Mouse (Mus musculus) kidney, adult 11 months (tissue): ENCODE measurements around the gene Cldn7.

Experiments
- DNase-seq: peaks from one replicate; pipeline ENCODE4 v3.0.0; 2022

The Cldn7 gene

GRCm38 (mm10) chr11:69960616-69961015 is 4.0 kb upstream of the Cldn7 start:
- DNase-seq, result no peak

DNA sequence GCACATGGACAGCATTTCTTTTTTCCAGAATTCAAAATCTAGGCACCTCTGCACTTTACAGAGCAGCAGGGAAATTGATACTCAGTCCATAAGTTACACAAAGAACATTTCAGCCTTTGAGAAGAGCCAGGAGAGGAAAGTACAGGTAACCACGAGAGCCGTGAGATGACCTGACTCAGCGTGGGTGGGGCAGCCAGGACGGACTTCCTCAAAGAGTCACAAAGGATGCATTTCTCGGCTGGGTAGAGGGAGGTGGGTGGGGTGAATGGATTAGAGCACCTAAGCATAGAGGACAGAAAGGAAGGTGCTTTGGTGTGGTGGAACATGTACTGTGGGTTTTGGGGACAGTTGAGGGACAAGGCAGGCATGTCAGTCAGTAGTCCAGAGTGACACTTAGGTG is 2.7 kb upstream of the Cldn7 start:
- DNase-seq, result no peak

- peak; percentile 80 for DNase-seq
Measured at GRCm38 (mm10) chr11:69965271-69966005, 859 bp downstream of the Cldn7 start.

DNA sequence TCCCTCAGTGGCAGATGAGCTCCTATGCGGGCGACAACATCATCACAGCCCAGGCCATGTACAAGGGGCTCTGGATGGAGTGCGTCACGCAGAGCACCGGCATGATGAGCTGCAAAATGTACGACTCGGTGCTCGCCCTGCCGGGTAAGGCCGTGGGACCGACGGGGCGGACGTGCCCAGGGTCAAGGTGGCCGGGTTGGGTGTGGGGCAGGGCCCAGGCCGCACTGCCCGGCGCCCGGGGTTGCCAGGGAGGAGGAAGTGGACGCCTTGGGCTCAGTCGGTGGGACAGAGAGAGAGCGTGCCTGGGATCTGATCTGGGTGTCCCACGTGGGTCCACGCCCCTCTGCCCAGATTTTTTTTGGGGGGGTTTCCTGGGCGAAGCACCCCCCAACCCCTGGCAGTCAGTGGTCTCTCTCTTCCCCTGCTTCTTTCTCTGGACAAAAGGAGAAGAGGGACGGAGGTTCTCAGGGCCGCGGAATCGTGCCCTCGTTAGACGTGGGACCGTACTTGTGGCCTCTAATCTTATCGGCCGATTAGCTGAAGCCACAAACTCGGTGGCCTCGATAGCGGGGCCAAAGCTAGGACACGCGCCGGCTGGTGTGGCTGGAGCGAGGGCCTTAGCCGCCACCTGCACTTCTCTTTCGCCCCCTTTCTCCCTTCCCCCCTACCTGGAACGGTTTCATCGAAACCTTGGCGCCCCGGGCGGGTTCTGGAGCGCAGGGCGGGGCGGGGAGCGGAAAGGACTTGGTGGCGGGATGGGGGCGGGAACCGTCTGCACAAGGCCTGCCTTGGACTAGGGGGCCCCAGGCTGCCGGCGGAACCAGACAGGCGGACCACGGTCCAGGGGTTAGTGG is 1.7 kb downstream of the Cldn7 start:
- peak; percentile 60 for DNase-seq

DNA sequence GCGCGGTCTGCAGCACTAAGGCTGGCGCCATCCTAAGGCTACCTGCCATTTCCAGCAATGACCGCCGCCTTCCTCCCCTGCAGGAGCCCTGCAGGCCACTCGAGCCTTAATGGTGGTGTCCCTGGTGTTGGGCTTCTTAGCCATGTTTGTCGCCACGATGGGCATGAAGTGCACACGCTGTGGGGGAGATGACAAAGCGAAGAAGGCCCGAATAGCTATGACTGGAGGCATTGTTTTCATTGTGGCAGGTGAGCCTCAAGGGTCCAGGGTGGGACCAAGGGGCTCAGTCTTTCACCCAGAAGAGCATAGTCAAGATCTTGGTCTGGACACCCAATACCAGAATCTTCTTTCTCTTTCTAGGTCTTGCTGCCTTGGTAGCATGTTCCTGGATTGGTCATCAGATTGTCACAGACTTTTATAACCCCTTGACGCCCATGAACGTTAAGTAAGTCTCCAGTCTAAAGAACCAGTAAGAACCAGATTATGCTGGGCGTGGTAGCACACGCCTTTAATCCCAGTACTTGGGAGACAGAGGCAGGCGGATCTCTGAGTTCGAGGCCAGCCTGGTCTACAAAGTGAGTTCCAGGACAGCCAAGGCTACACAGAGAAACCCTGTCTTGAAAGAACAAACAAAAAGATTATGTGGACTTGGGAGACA is 2.4 kb downstream of the Cldn7 start:
- DNase-seq, result no peak

GRCm38 (mm10) chr11:69968793-69969192 is 4.2 kb downstream of the Cldn7 start:
- no peak for DNase-seq

DNA sequence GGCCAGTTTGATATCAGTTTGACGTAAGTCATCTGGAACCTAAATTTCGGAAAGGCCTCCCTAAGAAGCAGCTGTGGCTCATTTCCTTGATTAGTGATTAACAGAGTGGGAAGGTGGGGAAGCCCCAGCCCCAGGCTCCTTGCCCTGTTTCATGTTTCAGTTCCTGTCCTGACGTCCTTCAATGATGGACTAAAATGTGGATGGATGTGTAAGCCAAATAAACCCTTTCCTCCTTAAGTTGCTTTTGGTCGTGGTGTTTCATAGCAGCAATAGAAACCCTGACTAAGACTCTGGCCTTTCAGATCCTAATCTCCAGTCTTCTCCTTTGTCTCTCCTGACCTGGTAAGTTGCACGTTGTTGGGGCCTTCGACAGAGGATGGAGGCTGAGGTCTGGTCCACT is 5.6 kb downstream of the Cldn7 start:
- DNase-seq, result no peak

GRCm38 (mm10) chr11:69970775-69971174 is 6.2 kb downstream of the Cldn7 start:
- DNase-seq, result no peak

DNA sequence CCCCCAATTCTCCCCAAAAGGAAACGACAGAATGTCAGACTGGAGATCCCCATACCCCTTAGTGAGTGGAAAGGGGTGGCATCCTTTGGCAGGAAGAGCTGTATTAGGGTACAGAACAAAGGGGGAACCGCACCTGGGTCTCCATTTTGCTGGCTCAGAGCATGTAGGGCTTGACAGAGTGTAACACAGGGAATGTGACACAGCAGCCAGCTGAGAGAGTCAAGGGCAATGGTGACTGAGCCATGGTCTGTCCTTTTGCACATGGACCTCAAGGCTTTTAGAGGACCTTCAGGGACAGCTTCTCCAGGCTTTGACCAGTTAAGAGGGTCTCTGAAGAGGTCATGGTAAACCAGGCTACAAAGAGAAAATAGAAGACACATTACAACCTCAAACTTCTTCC is 10.3 kb downstream of the Cldn7 start:
- no peak for DNase-seq

DNA sequence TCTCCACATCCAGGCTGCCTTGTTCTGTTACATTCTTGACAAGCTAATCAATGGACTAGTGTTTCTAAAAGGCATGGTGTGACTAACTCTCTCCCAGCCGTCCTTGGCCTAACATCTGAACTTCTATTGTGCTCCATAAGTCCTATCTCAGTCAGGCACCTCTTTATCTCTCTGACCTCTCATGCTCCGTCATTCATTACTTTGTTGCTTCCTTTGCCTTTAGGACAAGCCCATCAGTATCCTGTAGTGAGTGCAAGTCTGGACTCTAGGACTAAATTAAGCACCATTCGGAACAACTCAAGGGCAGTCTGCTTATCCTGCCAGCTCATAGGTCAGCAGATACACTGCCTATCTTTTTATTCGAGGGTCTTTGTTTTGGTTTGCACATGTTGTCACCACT is 11.7 kb downstream of the Cldn7 start:
- no peak for DNase-seq

- DNase-seq, result no peak
Measured at GRCm38 (mm10) chr11:69979827-69980195, 15.2 kb downstream of the Cldn7 start.

DNA sequence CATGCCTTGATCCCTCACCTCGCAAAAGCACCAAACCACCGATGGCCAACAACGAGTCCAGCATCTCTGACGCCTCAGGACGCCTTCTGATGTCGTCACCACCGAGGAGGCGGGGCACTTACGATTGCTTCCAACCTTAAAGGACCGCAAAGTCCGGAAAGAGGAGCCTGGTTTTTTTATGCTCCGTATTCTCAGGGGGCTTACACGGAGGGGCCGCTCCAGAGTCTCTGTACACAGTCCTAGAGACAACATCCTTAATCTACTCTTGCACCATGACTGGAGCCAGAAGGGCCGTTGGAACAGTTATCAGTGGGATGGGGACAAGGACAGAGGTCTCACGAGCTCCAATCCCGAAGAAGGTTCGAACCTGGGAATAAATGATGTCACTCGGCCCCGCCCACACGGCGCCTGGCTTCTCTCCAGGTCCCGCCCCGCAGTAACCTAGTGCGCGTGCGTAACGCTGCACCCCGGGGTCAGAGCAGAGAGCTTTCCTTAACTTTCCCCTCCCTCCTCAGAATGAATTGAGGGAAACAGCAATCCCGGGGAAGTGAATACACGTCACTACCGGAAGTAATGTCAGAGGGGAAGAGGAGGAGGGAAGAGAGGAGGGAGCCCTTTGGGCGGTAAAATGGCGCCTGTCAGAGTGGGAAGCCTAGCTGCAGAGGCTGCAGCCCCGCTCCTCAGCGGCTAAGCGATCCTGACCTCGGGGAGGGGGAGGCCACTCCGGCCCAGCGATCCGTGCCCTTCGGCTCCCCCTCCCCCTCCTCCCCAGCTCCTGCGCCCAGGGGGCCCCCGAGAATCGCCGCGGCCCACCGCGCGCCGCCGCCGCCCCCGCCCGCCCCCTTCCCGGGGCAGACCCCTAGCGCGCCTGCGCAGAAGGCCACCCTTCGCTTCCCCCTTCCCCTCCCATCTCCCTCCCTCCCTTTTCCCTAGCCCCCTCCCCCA is 15.9 kb downstream of the Cldn7 start:
- peak; percentile 98 for DNase-seq

GRCm38 (mm10) chr11:69981141-69981762 is 16.7 kb downstream of the Cldn7 start, which contains the start of gene Ctdnep1:
Gene Ctdnep1 (plus strand): TSS chr11:69981156.
- DNase-seq, result no peak

- DNase-seq, result no peak
Measured at GRCm38 (mm10) chr11:69982225-69982624, 17.6 kb downstream of the Cldn7 start, which contains the start of gene Elp5. Gene Elp5 (minus strand): TSS chr11:69982517.

DNA sequence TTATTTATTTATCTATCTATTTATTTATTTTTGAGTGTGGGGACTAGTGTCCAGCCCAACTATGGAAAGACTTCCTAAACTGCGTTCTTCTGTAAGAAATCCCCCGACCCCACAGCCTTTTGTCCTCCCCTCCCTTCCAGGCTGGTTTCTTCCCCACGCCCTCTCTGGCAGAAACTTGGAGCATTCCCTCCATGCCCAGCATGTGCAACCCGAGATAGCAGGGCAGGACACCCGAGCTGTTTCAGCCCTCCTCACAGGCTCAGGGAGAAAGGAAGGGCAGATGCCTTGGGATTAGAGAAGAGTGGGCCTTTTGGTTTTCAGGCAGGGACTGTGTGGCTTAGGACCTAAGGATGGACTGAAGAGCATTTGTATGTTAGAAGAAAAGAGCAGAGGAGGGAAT is 18.3 kb downstream of the Cldn7 start:
- DNase-seq, result no peak

GRCm38 (mm10) chr11:69983377-69983776 is 18.8 kb downstream of the Cldn7 start:
- no peak for DNase-seq

- no peak for DNase-seq
Measured at GRCm38 (mm10) chr11:69984431-69984830, 19.9 kb downstream of the Cldn7 start.

DNA sequence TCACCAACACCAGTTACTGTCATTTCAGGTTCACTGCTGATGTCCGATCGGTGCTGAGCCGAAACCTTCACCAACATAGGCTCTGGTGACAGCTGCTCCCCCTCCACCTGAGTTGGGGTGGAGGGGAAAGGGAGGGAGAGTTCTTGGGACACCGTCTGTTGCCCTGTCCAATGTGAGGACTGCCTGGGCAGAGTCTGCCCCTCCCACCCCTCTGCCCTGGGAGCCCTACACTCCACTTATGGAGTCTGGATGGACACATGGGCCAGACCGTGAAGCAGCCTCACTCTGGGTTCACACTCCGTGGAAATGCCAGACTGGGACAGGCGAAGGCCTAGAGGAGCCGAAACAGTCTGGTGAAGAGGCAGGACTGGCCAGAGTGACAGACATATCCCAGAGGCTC is 25.4 kb downstream of the Cldn7 start:
- DNase-seq, result no peak

DNA sequence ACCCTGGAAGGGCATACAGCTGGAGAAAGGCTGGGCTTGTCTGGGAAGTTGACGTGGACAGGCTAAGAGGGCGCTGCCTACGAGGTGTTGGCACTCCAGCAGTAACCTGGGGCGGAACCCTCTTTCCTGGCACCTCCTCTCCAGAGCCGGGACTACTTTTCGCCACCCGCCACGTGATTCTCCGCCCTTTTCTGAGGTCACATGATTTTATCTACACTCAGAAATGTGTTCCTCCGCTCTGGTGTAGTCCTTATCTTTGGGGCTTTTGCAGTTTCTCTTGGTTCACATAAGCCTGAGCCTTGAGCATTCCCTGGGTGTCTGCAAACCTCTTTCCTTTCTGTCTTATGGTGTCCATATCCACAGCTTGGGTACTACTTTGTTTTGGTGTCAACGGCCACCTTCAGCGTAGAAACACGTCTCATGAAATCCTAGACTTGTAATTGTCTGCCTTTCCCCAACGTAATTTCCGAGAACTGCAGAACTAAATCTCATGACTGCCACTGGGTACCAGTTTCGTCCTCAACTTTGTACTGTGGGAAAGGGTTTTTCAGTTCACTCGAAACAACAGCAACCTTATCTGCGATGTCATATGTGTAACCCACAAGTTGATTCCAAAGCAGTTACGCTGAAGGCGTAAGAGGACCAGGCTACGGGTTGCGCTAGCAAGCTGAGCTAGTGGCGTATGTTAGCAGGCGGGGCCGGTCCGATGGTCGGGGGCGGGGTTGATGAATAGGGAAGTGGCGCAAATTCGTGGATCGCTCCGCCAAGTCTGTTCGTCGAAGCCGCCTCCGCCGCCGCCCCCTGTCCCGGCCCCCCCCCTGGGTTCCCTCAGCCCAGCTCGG is 26.5 kb downstream of the Cldn7 start, which contains the start of gene Gabarap:
TSS of gene Gabarap (plus strand) at position 294 of the 842 bp plus-strand sequence.
- peak; percentile 96 for DNase-seq

GRCm38 (mm10) chr11:69991711-69992110 is 27.1 kb downstream of the Cldn7 start:
- DNase-seq, result no peak

- DNase-seq, result peak; percentile 62
Measured at GRCm38 (mm10) chr11:69992396-69992795, 27.8 kb downstream of the Cldn7 start.
